Mouse (Mus musculus) midbrain, embryonic 11.5 days (tissue): ENCODE measurements around the gene Abcf2. TPM values are rescaled to one million over a fixed set of nuclear protein-coding genes. Genes with fewer than 3 reads are reported as not detected.

Experiments
- ATAC-seq: fragments of 200-750 bp; cut with Nextera tagmentation; 2 replicates; pipeline ENCODE4 v1.8.0; 2017; ENCODE audit warnings: moderate TSS enrichment, moderate library complexity; ENCODE audit not compliant: low FRiP score
- DNase-seq: peaks from one replicate; pipeline ENCODE4 v3.0.0; 2015; ENCODE audit warnings: low spot score; ENCODE audit errors: missing footprints
- H3K27ac ChIP-seq: fragments of 300-500 bp; sonication (generic); 2 replicates; pipeline ENCODE4 v1.5.1; 2014; ENCODE audit warnings: low read depth, low read length
- H3K27me3 ChIP-seq: fragments of 300-500 bp; sonication (generic); 2 replicates; pipeline ENCODE4 v1.6.1; 2014; ENCODE audit warnings: mild to moderate bottlenecking, low read length, moderate library complexity, mixed read lengths; ENCODE audit not compliant: control insufficient read depth, insufficient read depth
- H3K36me3 ChIP-seq: fragments of 300-500 bp; sonication (generic); 2 replicates; pipeline ENCODE4 v1.6.1; 2014; ENCODE audit warnings: mild to moderate bottlenecking, low read length, moderate library complexity, mixed read lengths; ENCODE audit not compliant: control insufficient read depth, insufficient read depth
- H3K4me1 ChIP-seq: fragments of 300-500 bp; sonication (generic); 2 replicates; pipeline ENCODE4 v1.6.1; 2014; ENCODE audit warnings: low read length; ENCODE audit not compliant: control insufficient read depth, insufficient read depth
- H3K4me2 ChIP-seq: fragments of 300-500 bp; sonication (generic); 2 replicates; pipeline ENCODE4 v1.6.1; 2014; ENCODE audit warnings: mild to moderate bottlenecking, moderate library complexity
- H3K4me3 ChIP-seq: fragments of 300-500 bp; sonication (generic); 2 replicates; pipeline ENCODE4 v1.5.1; 2014; ENCODE audit warnings: low read depth, low read length
- H3K9ac ChIP-seq: fragments of 300-500 bp; sonication (generic); 2 replicates; pipeline ENCODE4 v1.6.1; 2014; ENCODE audit warnings: low read length
- H3K9me3 ChIP-seq: fragments of 300-500 bp; sonication (generic); 2 replicates; pipeline ENCODE4 v1.6.1; 2016; ENCODE audit warnings: low read length; ENCODE audit not compliant: control insufficient read depth
- WGBS: fragments of 180-500 bp; shearing (Covaris S2); extraction: QIAGEN DNeasy Blood & Tissue Kit; methylation state at CpG from one replicate; pipeline ENCODE4 v1.1.7; 2014; 5-methylcytosine and 5-hydroxymethylcytosine counted together
- polyA plus RNA-seq: library from polyadenylated mRNA; unstranded; fragments of >200 nt; fragmentation: Nextera tagmentation; extraction: Ambion mirVana; gene quantifications from 2 replicates; pipeline ENCODE4 v1.2.1, GENCODE M21; 2014

Gene Abcf2
- polyA plus RNA-seq, 1 experiment from 2014 or later: 147 TPM

GRCm38 (mm10) chr5:24603431-24604010 lies 26.3 kb upstream of the Abcf2 start:
- Histone ChIP-seq H3K36me3 (no peaks in the 10 kb centered on the region), H3K9ac (peak overlapping the region; percentile 92), H3K27me3 (no peaks in the 10 kb centered on the region; the same call in 1 of the 2 replicates), H3K4me3 (no peak overlapping the region), H3K4me2 (peak overlapping the region; percentile 71), H3K27ac (peak overlapping the region; percentile 97), H3K4me1 (peaks cover 64% of the 10 kb centered on the region), H3K9me3 (no peaks in the 10 kb centered on the region)
- DNase-seq (peak; percentile 92), ATAC-seq (no peak)
- WGBS: 60% methylated on average over 8 of the region's 8 CpGs

- Histone ChIP-seq H3K4me3 (peak overlapping the region; percentile 68), H3K4me1 (peaks cover 71% of the 10 kb centered on the region), H3K9me3 (no peaks in the 10 kb centered on the region), H3K27ac (peak overlapping the region; percentile 97), H3K27me3 (no peaks in the 10 kb centered on the region; the same call in 1 of the 2 replicates), H3K4me2 (peak overlapping the region; percentile 71), H3K36me3 (no peaks in the 10 kb centered on the region), H3K9ac (peak overlapping the region; percentile 86)
- under 1% methylated on average over 16 of the region's 16 CpGs for WGBS
- DNase-seq (peak; percentile 97), ATAC-seq (peak; percentile 36)
Measured at GRCm38 (mm10) chr5:24602751-24603343, 25.6 kb upstream of the Abcf2 start.

- peaks cover 74% of the 10 kb centered on the region for H3K4me1 ChIP-seq
- 1% methylated on average over 73 of the region's 73 CpGs for WGBS
Measured at GRCm38 (mm10) chr5:24601911-24602750, 24.9 kb upstream of the Abcf2 start.

GRCm38 (mm10) chr5:24601071-24601835 lies 24.0 kb upstream of the Abcf2 start:
- no peaks in the 10 kb centered on the region for H3K9me3 ChIP-seq
- H3K4me3 ChIP-seq: peak overlapping the region; percentile 68
- H3K4me2 ChIP-seq: peak overlapping the region; percentile 71
- 1% methylated on average over 33 of the region's 33 CpGs for WGBS
- H3K36me3 ChIP-seq: no peaks in the 10 kb centered on the region
- DNase-seq (peak; percentile 92), ATAC-seq (no peak)
- H3K4me1 ChIP-seq: peaks cover 74% of the 10 kb centered on the region
- peak overlapping the region; percentile 97 for H3K27ac ChIP-seq
- no peaks in the 10 kb centered on the region; the same call in 1 of the 2 replicates for H3K27me3 ChIP-seq
- H3K9ac ChIP-seq: peak overlapping the region; percentile 86

More at GRCm38 (mm10) chr5:24601911-24602750, 24.9 kb upstream of the Abcf2 start:
- H3K4me3 ChIP-seq: peak overlapping the region; percentile 68
- peak; percentile 17 for ATAC-seq
- peak overlapping the region; percentile 86 for H3K9ac ChIP-seq
- DNase-seq: peak; percentile 97
- H3K36me3 ChIP-seq: no peaks in the 10 kb centered on the region
- peak overlapping the region; percentile 71 for H3K4me2 ChIP-seq
- H3K27me3 ChIP-seq: no peaks in the 10 kb centered on the region; the same call in 1 of the 2 replicates
- H3K27ac ChIP-seq: peak overlapping the region; percentile 97
- H3K9me3 ChIP-seq: no peaks in the 10 kb centered on the region

- H3K4me1 ChIP-seq: peaks cover 74% of the 10 kb centered on the region
- 0 out of 2 replicates have a peak overlapping the region, but pooled peaks have one; percentile 68 for H3K4me3 ChIP-seq
- DNase-seq (peak; percentile 80), ATAC-seq (no peak)
- no peaks in the 10 kb centered on the region; the same call in 1 of the 2 replicates for H3K27me3 ChIP-seq
- no peaks in the 10 kb centered on the region for H3K36me3 ChIP-seq
- peak overlapping the region; percentile 71; the same call in 1 of the 2 replicates for H3K4me2 ChIP-seq
- no peak overlapping the region for H3K27ac ChIP-seq
- peak overlapping the region; percentile 86; the same call in 1 of the 2 replicates for H3K9ac ChIP-seq
- 68% methylated on average over 2 of the region's 2 CpGs for WGBS
- no peaks in the 10 kb centered on the region for H3K9me3 ChIP-seq
Measured at GRCm38 (mm10) chr5:24600236-24600635, 23.0 kb upstream of the Abcf2 start.

- peak overlapping the region; percentile 57; the same call in 1 of the 2 replicates for H3K9ac ChIP-seq
- H3K4me3 ChIP-seq: peak overlapping the region; percentile 44
- 17% methylated on average over 8 of the region's 8 CpGs for WGBS
- no peaks in the 10 kb centered on the region; the same call in 1 of the 2 replicates for H3K27me3 ChIP-seq
- H3K4me1 ChIP-seq: peaks cover 69% of the 10 kb centered on the region
- peak overlapping the region; percentile 87 for H3K4me2 ChIP-seq
- DNase-seq (peak; percentile 82), ATAC-seq (no peak)
- H3K27ac ChIP-seq: no peak overlapping the region
- no peaks in the 10 kb centered on the region for H3K9me3 ChIP-seq
- no peaks in the 10 kb centered on the region; the same call in 1 of the 2 replicates for H3K36me3 ChIP-seq
Measured at GRCm38 (mm10) chr5:24599137-24599536, 21.9 kb upstream of the Abcf2 start.

GRCm38 (mm10) chr5:24598570-24599006 lies 21.3 kb upstream of the Abcf2 start:
- H3K9me3 ChIP-seq: no peaks in the 10 kb centered on the region
- no peak overlapping the region for H3K27ac ChIP-seq
- peak overlapping the region; percentile 44 for H3K4me3 ChIP-seq
- H3K27me3 ChIP-seq: no peaks in the 10 kb centered on the region; the same call in 1 of the 2 replicates
- peaks cover 4% of the 10 kb centered on the region; the same call in 1 of the 2 replicates for H3K36me3 ChIP-seq
- H3K4me1 ChIP-seq: peaks cover 64% of the 10 kb centered on the region
- peak overlapping the region; percentile 57 for H3K9ac ChIP-seq
- peak overlapping the region; percentile 87 for H3K4me2 ChIP-seq
- WGBS: 0% methylated on average over 40 of the region's 41 CpGs
- ATAC-seq (peak; percentile 12; the same call in 1 of the 2 replicates), DNase-seq (peak; percentile 97)

GRCm38 (mm10) chr5:24597901-24598569 lies 20.8 kb upstream of the Abcf2 start:
- Histone ChIP-seq H3K4me3 (peak overlapping the region; percentile 44), H3K4me1 (peaks cover 58% of the 10 kb centered on the region), H3K9ac (peak overlapping the region; percentile 57), H3K36me3 (peaks cover 6% of the 10 kb centered on the region; the same call in 1 of the 2 replicates), H3K4me2 (peak overlapping the region; percentile 87), H3K27me3 (no peaks in the 10 kb centered on the region; the same call in 1 of the 2 replicates), H3K27ac (no peak overlapping the region), H3K9me3 (no peaks in the 10 kb centered on the region)
- DNase-seq: peak; percentile 87
- WGBS: 29% methylated on average over 15 of the region's 15 CpGs
- no peak for ATAC-seq
